Mouse (Mus musculus): ENCODE data around the gene 2010111I01Rik.

GRCm38 (mm10) chr13:63141275-63141674 lies 176.6 kb downstream of the 2010111I01Rik start:
- no peak for TF ChIP-seq CTCF (IDR thresholded peaks at IDR 0.05; ENCODE audit: low read depth, low read length)
- no peak for TF ChIP-seq POLR2A (IDR thresholded peaks at IDR 0.05; ENCODE audit: insufficient read depth, low read length)
- no peak for TF ChIP-seq EP300 (IDR thresholded peaks at IDR 0.05; ENCODE audit: insufficient read depth, low read depth, low read length)
